Mouse (Mus musculus) midbrain, postnatal 0 days (tissue): ENCODE measurements around the gene Scap. TPM values are rescaled to one million over a fixed set of nuclear protein-coding genes. Genes with fewer than 3 reads are reported as not detected.

Experiments used
- ATAC-seq: fragments of 200-750 bp; cut with Nextera tagmentation; 2 replicates; pipeline ENCODE4 v1.8.0; 2017; ENCODE audit warnings: moderate number of reproducible peaks, mild to moderate bottlenecking, moderate TSS enrichment, moderate library complexity; ENCODE audit not compliant: low FRiP score
- DNase-seq: peaks from one replicate; pipeline ENCODE4 v3.0.0-alpha.2; 2015; ENCODE audit warnings: low spot score
- H3K27ac ChIP-seq: fragments of 300-500 bp; sonication (generic); 2 replicates; pipeline ENCODE4 v1.5.1; 2014; ENCODE audit warnings: low read depth, mild to moderate bottlenecking, low read length, mixed read lengths
- H3K27me3 ChIP-seq: fragments of 300-500 bp; sonication (generic); 2 replicates; pipeline ENCODE4 v1.6.1; 2014; ENCODE audit warnings: low read length, control low read depth, mixed read lengths; ENCODE audit not compliant: insufficient read depth
- H3K36me3 ChIP-seq: fragments of 300-500 bp; sonication (generic); 2 replicates; pipeline ENCODE4 v1.6.1; 2014; ENCODE audit warnings: low read length, control low read depth, mixed read lengths; ENCODE audit not compliant: insufficient read depth
- H3K4me1 ChIP-seq: fragments of 300-500 bp; sonication (generic); 2 replicates; pipeline ENCODE4 v1.6.1; 2014; ENCODE audit warnings: mild to moderate bottlenecking, control low read depth, antibody characterized with exemption, low read length, mixed read lengths; ENCODE audit not compliant: insufficient read depth
- H3K4me2 ChIP-seq: fragments of 300-500 bp; sonication (generic); 2 replicates; pipeline ENCODE4 v1.6.1; 2014; ENCODE audit warnings: low read depth, mild to moderate bottlenecking, low read length, mixed read lengths; ENCODE audit not compliant: poor library complexity, severe bottlenecking
- H3K4me3 ChIP-seq: fragments of 300-500 bp; sonication (generic); 2 replicates; pipeline ENCODE4 v1.5.1; 2014; ENCODE audit warnings: low read depth, mild to moderate bottlenecking, low read length, moderate library complexity
- H3K9ac ChIP-seq: fragments of 300-500 bp; sonication (generic); replicated peaks from 2 replicates; pipeline ENCODE4 v1.6.1; 2014; ENCODE audit warnings: mild to moderate bottlenecking, low read length, moderate library complexity, mixed read lengths; ENCODE audit not compliant: poor library complexity, severe bottlenecking
- H3K9me3 ChIP-seq: fragments of 300-500 bp; sonication (generic); 2 replicates; pipeline ENCODE4 v1.6.1; 2016; ENCODE audit warnings: low read length, control low read depth
- CTCF ChIP-seq: IDR thresholded peaks from 2 replicates; pipeline ENCODE4 v1.5.1; 2016; ENCODE audit warnings: antibody characterized with exemption, mild to moderate bottlenecking
- WGBS: fragments of 180-500 bp; shearing (Covaris S2); extraction: QIAGEN DNeasy Blood & Tissue Kit; methylation state at CpG from one replicate; pipeline ENCODE4 v1.1.7; 2014; 5-methylcytosine and 5-hydroxymethylcytosine counted together
- polyA plus RNA-seq: library from polyadenylated mRNA; unstranded; fragments of >200 nt; fragmentation: Nextera tagmentation; extraction: Ambion mirVana; gene quantifications from 2 replicates; pipeline ENCODE4 v1.2.1, GENCODE M21; 2015
- total RNA-seq: library from RNA; depleted of rRNA; stranded (reverse); fragments of >200 nt; gene quantifications from 2 replicates; pipeline ENCODE4 v1.2.3, GENCODE M21; 2014

Scap gene
- total and polyA plus RNA-seq, 2 experiments from 2014 or later, result 59.3 to 162 TPM

DNA sequence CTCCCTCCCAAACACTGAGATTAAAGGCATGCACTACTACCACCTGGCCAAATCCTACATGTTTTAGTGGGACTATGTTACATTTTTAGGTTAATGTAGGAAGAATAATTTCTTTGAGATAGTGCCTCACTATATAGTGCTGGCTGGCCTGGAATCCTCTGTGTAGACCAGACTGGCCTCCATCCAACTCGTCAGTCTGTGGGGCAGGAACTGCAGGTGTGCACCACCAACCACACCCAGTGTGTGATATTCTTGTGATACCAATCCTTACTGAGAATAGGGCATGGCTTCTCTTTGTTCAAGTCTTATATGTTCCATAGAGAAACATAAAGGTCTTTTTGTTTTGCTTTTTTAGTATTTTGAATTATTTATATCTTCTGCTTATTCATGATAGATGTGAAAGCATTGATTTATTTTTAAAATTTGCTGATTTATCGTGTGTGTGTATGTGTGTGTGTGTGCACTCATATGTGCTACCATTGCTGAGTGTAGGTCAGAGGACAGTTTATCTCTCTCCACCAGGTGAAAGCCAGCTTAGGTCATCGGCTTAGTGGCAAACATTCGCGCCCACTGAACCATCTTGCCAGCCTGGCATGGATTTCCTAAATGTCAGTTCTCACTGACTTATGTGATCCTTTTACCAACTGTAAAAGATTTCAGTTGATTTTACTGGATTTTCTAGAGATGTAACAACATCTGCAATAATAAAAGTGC lies 7.1 kb downstream of the Scap start:
- Histone ChIP-seq H3K36me3 (no peaks in the 10 kb centered on the region), H3K27me3 (no peaks in the 10 kb centered on the region), H3K4me2 (no peak overlapping the region), H3K9me3 (no peaks in the 10 kb centered on the region), H3K4me3 (no peak overlapping the region), H3K27ac (no peak overlapping the region), H3K4me1 (no peaks in the 10 kb centered on the region), H3K9ac (no peak overlapping the region)
- TF ChIP-seq CTCF, result no peak
- DNase-seq (no peak), ATAC-seq (no peak)
- 88% methylated on average over 5 of the region's 5 CpGs for WGBS

DNA sequence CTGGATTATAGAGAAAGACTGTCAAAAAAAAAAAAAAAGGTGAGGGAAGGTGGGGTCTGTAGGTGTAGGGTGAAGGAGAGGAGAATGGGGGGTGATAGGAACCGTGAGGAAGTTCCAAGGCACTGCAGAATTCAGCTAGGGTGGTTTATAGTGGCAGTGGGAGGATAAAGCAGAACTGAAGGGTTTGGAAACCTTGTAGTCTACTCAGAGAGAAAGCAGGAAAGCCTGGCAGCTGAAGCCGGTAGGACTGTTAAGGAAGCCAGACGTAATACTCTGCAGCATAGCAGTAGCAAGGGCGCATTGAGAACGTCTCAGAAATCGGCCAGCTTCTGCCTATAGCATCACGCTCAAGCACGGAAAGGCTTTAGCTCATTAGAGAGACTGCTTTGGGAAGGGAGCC lies 8.9 kb downstream of the Scap start:
- H3K4me3 ChIP-seq, result no peak overlapping the region
- H3K27ac ChIP-seq, result no peak overlapping the region
- no peaks in the 10 kb centered on the region for H3K36me3 ChIP-seq
- DNase-seq (no peak), ATAC-seq (no peak)
- no peaks in the 10 kb centered on the region for H3K4me1 ChIP-seq
- no peak overlapping the region for H3K4me2 ChIP-seq
- H3K9me3 ChIP-seq, result no peaks in the 10 kb centered on the region
- no peak for TF ChIP-seq CTCF
- H3K27me3 ChIP-seq, result no peaks in the 10 kb centered on the region
- H3K9ac ChIP-seq, result no peak overlapping the region
- 86% methylated on average over 8 of the region's 8 CpGs for WGBS

DNA sequence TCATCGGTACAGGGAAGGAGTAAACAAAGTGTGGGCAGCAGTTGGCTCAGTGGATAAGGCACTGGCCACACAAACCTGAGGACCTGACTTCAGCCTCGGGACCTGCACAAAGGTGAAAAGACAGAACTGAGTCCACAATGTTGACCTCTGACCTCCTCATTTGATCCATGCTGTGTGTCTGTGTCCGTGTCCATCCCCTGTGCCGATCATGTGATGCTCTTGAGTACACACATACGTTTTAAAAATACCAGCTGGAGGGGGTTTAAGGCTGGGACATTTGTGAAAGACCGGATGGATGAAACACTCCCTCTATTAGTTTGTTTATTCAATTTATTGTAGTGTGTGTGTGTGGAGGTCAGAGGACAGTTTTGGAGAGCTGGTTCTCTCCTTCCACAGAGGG lies 10.7 kb downstream of the Scap start:
- DNase-seq (no peak), ATAC-seq (no peak)
- no peaks in the 10 kb centered on the region for H3K36me3 ChIP-seq
- H3K4me1 ChIP-seq, result no peaks in the 10 kb centered on the region
- H3K9ac ChIP-seq, result no peak overlapping the region
- no peak overlapping the region for H3K27ac ChIP-seq
- no peak overlapping the region for H3K4me3 ChIP-seq
- no peak overlapping the region for H3K4me2 ChIP-seq
- no peaks in the 10 kb centered on the region for H3K27me3 ChIP-seq
- 60% methylated on average over 6 of the region's 6 CpGs for WGBS
- TF ChIP-seq CTCF, result no peak
- no peaks in the 10 kb centered on the region for H3K9me3 ChIP-seq

DNA sequence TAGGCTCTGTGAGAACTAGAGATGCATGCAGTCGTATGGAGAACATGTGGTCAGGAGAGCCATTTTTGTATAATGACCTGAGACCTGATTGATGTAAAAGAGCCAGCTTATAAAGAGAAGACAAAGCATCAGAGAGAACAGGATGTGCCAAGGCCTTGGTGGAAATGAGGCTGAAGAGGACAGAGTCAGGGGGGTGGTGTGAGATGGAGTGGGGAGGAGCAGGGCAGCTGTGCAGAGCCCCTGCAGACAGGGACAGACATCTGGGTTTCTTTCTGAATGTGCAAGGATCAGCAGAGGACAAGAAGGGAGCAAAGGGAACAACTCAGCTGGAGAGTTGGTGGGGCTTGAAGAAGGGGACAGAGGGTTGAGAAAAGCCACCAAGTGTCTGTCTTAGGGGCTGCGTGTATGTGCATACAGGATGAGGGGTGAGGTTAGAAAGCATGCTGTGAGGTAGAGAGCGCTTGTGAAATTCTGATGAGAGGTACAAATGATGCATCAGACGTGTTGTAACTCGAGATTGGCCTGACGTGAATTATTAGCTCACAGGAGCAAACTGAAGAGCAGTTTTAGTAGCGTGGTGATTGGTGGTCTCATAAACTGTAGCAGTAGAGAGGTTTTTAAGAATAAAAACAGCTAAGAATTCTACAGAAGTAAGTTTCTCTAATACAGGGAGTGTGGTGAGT lies 12.1 kb downstream of the Scap start:
- no peak for ATAC-seq
- TF ChIP-seq CTCF, result no peak
- H3K4me3 ChIP-seq, result no peak overlapping the region
- no peaks in the 10 kb centered on the region for H3K36me3 ChIP-seq
- H3K9me3 ChIP-seq, result no peaks in the 10 kb centered on the region
- no peak overlapping the region for H3K4me2 ChIP-seq
- no peak for DNase-seq
- H3K27ac ChIP-seq, result no peak overlapping the region
- no peaks in the 10 kb centered on the region for H3K27me3 ChIP-seq
- H3K9ac ChIP-seq, result no peak overlapping the region
- no peaks in the 10 kb centered on the region for H3K4me1 ChIP-seq
- 83% methylated on average over 7 of the region's 7 CpGs for WGBS

DNA sequence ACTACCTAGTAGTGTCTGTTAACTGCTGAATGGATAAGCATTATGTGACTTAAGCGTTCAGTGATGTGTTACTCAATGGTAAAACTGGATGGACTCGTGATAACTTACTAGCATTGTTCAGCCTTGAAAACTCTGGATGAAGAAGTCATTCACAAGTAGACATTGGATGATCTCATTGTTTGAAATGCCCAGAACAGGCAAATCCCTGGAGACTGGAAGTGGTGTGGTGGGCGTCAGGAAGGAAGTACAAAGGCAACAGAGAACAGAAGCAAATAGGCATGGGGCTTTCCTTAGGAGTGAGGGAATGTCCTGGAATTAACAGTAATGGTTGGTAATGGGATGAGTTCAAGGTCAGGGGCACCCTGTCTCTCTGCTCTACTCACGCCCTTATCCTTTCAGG lies 15.8 kb downstream of the Scap start:
- Histone ChIP-seq H3K4me3 (no peak overlapping the region), H3K4me2 (no peak overlapping the region), H3K27me3 (no peaks in the 10 kb centered on the region), H3K4me1 (no peaks in the 10 kb centered on the region), H3K27ac (no peak overlapping the region), H3K9me3 (no peaks in the 10 kb centered on the region), H3K36me3 (peaks cover 6% of the 10 kb centered on the region), H3K9ac (no peak overlapping the region)
- WGBS, result 62% methylated on average over 4 of the region's 4 CpGs
- DNase-seq (no peak), ATAC-seq (no peak)
- TF ChIP-seq CTCF, result no peak

DNA sequence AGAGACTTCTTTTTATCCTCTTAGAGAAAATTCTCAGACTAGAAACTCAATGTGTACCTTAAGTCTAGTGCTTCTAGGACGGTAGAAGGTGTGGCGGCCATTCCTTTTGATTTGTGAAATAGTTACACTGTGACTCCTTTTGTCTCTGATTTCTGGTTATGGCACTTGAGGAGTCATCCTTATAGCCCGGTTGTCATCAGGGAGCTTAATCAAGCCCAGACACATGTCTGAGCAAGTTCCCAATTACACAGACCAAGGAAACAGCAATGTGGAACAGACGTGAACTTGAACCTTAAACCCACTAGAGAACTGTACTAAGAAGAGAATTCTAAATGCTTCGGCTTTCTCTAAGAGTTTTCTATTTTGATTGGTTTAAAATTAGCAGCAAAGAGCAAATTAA lies 17.1 kb downstream of the Scap start:
- no peak overlapping the region for H3K9ac ChIP-seq
- no peaks in the 10 kb centered on the region for H3K9me3 ChIP-seq
- H3K4me2 ChIP-seq, result no peak overlapping the region
- H3K36me3 ChIP-seq, result peaks cover 8% of the 10 kb centered on the region
- no peak for TF ChIP-seq CTCF
- H3K27ac ChIP-seq, result no peak overlapping the region
- DNase-seq (no peak), ATAC-seq (no peak)
- H3K4me1 ChIP-seq, result no peaks in the 10 kb centered on the region
- 89% methylated on average over 5 of the region's 5 CpGs for WGBS
- H3K27me3 ChIP-seq, result no peaks in the 10 kb centered on the region
- H3K4me3 ChIP-seq, result no peak overlapping the region
